Mouse (Mus musculus) retina, postnatal 1 day (tissue): ENCODE data around the gene Ttll1.

Source experiments
- DNase-seq: peaks from one replicate; pipeline ENCODE4 v3.0.0-alpha.2; 2012

Gene Ttll1

DNA sequence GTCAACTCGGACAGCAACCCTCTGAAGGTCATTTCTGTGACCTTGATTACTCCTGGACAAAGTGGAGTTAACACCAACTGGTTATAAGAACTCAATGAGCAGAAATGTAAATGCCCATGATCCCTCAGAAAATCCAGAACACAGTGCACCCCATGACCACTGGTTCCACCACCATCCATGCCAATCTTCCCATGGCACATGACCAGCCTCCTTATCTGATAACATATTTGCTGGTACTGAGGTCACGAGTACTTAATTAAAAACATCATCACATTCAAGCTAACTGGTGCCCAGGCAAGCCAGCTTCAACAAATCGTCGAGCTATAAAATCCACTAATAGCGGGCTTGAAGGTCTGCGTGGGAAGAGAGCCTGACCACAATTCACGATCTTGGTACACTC, 56.3 kb downstream of the Ttll1 start:
- DNase-seq, result no peak

DNA sequence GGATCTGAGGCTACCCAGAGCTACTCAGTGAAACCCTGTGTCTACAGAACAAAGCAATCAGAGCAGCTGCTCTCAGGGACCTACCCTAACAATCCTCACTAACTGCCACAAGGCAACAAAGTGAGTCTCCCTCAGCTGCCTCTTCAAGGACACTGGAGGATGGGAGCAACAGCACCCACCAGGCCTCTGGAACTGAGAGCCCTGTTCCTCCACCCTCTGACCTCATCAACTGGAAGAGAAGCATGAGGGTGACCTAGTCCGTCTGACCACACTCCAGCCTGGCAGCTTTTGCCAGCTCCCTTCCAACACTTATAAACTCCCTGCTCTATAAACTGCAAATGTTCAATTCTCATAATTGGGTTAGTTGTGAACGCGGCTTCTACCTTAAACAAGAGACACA, 56.8 kb downstream of the Ttll1 start:
- peak; percentile 28 for DNase-seq

DNA sequence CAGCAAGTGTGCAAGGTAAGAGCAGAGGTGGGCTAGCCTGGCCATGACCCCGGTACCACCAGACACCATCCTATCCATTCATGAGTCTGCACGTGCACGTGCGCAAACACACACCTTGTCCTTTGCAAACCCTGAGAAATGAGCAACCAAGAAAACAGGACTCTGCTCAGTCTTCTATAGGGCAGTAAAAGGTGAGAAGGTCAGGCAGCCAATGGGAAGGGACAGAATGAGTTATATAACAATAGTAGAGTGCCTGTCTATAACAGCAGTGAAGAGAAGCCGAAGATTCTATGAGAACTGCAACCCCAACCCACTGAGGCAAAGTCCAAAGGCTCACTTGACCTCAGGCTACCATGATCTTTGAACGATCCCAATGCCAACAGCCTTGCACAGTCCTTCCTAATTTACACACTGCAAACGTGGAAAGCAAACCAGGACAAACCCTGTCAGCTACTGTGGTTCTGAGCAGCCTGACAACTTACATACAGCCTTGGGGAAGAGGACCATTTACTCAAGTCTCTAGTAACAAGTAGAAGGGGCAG, 58.4 kb downstream of the Ttll1 start:
- DNase-seq, result no peak

DNA sequence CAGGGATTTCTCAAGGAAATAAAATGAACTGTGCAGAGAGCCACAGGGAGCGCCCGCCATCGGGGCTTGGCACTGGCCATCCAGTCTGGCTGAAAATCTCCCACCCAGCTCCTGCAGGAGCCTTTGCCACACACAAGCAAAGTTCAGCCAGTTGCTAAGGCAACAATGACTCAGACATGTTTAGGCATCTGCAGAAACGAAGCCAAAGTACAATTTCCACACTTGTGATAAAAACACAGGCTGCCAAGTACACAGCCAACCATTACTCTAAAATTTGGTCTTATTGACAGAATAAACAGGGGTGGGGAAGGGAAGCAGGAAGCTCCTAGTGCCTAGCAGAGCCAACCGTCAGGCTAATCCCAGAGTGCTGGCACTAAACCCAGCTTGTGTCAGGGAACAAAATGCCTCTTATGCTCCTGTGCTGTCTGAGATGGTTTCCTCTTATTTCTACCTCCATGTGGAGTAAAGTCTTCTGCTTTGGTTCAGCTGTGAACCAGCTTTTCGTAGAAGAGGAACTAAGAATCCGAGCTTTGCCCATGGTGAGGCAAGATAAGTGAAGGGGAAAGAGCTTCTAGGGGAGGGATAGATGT, 59.0 kb downstream of the Ttll1 start:
- DNase-seq, result no peak

DNA sequence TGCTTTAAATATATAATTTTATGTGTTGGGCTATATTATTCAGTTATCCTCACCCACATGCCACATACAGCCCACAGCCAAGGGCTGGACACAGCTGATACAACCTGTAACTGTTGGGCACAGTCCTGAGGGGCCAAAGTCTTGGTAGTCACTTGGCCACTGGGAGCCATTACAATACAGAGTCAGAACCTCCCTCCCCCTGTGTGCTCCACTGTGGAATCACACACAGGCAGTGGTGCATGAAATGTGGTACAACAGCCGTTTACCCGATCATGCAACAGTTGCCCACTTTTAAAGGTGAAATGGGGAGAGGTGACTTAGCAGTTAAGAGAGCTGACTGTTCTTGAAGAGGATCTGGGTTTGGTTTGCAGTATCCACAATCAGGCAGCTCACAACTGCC, 60.7 kb downstream of the Ttll1 start:
- no peak for DNase-seq

DNA sequence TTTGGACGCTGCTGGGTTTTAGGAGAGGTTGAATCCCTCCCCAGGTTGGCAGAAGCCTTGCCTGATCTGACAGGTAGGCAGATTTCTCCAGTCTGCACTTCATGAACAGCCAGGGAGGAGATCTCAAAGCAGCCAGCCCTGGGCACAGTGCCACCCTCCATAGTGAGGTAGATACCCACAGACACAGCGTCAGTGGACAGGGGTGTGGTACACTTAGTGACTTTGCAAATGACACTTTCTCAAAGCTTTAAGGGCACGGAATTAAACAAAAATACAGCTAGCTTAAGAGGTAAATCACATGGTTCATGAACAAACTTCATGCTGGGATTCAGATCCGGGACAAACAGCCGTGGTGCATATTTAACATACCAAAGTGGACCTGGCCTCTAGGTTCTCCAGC, 62.0 kb downstream of the Ttll1 start:
- DNase-seq, result no peak

DNA sequence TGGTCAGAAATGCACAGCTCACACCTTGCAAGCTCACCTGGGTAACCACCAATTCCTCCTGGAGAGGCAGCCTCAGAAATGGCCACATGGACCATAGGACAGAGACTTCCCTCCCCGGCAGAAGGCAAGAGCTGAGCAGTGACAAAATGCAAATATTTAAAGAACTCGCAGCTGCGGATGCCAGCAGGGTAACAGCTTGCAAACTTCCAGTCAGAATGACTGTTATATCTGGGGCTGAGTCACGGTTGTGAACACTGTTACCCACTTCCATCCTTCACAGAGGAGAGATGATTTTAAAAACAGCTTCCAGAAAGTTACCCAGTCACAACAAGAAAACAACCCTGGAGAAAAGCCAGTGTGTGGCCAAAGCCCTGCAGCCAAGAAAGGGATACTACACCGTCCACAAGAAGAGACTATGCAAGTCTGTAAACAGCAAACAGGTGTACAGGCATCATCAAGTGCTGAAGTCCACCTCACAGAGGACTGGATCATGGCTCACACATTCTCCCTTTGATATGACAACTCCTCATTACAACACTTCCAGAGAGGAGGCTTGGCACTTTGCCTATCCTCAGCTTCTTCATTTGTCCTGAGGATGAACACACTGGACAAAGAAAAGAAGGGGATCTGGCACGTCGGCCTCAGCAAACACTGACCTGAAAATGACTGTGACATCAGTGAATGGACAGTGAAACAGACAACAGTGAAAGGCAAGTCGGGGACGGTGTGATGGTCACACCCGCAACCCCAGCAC, 62.7 kb downstream of the Ttll1 start:
- DNase-seq, result no peak

DNA sequence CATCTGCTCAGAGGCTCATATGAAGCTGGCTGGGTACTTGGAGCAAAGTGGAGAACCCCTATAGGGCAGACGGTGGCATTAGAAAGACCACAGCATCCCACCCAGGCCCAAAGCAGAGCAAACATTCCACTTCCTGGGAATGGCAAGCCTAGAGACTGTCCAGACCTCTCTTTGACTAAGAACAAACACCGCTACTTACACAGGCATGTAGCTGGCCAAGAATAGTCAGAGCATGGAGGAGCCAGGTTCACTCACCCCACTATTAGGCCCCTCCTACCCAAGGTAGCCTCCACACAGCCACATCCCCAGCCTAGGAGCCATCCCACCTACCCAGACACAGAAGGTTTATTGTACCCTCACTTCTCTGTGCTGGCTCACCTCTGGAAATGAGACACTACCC, 64.8 kb downstream of the Ttll1 start:
- no peak for DNase-seq

DNA sequence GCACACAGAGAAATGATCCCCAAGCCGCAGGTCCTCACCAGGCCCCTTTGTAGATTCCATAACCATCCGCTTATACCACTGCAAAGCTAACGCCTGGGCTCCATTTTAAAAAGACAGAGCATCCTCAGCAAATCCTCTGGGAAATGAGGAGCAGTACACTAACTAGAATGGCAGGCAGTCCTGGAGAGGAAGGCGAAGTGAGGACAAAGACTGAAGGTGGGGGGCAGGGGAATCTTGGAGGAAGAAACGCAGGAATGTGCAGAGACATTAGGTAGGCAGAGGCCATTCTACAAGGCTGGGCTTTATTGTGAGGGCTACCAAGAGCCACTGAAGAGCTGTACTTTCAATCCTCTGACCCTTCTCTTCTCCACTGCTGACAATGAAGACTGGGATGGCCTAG, 65.3 kb downstream of the Ttll1 start:
- DNase-seq, result no peak

DNA sequence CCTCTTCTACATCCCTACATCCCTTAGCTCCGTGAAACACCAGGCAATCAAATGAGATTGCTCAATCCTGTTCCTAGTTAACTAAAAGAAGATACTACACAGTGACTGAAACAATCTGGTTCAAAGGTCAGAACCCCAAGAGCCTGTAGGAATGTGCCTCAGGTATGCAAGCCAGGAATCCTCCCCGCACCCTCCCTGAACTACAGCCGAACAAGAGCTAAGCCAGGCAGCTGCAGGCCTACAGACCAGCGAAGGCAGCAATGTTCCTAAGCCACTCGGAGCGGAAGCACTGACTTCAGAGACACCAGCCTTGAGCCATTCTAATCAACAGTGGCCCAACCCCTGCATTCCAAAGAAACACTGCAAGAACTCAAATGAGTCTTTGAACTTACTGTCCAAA, 66.3 kb downstream of the Ttll1 start:
- DNase-seq, result no peak

DNA sequence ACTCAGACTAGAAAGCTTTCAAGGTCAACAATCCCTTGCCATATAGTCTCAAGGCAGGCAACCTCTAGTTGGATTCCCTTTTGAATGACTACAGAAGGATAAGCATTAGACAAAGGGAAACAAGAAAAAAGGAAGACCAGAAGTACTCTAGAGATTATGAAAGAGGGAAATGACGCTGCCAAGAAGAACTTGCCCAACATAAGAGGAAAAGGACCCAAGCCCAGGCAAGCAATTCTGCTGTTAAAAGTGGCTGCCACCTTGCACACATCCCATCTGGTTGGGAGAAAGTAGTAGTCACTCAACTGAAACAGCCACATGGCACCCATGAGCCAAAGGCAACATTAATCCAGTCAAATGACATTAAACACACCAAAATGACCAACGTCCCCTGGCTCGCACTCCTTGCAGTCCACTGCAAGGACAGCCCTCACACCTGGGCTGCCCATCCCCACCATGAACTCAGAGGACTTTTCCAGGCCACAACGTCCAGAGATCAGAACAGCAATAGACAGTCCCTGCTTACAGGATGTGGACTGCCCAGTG, 68.1 kb downstream of the Ttll1 start:
- no peak for DNase-seq

DNA sequence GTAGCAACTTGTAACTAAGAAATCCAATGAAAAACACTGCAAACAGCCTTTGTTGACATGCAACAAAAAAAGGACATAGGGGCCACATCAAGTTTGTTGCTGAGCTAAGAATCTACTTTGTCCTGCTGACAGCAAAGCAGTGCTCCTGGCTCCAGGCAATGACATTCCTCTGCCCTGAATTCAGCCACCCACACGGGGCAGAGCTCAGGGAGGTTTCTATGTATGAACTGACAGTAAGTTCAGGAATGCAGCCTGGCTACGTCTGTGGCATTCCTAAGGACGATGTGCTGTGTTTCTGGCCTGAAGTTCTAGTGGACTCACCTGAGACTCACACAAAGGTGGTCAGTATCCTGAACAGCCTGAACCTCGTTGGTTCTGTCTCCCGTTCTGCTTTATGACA, 70.0 kb downstream of the Ttll1 start:
- DNase-seq, result no peak

DNA sequence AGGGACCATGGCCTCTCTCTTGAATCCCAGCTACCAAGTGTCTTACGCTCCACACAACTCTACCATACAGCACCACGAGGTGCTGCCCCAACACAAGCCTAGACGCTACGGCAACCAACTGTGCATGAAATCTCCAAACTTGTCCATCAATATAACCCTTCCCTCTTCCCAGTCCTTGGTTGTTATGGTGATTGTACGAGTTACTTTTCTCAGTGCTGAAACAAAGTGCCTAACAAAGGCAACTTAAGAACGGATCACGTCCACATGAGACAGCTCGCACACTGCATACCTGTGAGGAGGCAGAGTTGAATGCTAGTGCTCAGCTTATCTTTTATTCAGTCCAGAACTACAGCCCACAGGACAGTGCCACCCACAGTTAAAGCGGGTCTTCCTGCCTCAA, 74.2 kb downstream of the Ttll1 start:
- DNase-seq, result no peak

DNA sequence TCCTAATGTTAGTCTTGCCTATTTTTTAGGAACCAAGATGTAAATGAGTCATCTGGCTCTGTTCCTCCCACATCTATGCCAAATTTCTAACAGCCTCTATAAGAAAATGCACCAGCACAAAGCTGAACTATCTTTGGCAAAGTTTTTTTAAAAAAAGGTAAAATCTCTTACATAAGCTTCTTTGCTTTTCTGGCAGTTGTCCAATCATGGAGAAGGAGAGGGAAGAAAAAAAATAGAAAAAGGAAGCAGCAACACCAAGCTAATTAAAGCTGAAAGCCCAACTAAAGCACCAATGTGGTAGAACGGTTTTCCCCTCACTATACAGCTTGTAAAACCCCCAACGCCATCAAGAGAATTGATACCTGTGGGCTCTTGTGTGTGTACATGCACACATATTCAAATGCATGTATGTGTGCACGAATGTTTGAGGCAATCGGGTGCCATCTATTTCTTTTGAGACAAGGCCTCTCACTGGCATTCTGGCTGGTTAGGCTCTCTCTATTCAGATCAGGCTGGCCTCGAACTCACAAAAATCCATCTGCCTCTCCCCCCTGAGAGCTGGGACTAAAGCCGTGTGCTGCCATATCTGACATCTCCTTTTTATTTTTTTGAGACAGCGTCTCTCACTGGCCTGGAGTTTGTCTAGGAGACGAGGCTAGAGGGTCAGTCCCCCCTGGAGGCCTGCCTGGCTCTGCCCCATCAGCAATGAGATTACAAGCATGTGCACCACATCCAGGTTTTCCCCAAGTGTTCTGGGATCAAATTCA, 75.2 kb downstream of the Ttll1 start:
- no peak for DNase-seq

DNA sequence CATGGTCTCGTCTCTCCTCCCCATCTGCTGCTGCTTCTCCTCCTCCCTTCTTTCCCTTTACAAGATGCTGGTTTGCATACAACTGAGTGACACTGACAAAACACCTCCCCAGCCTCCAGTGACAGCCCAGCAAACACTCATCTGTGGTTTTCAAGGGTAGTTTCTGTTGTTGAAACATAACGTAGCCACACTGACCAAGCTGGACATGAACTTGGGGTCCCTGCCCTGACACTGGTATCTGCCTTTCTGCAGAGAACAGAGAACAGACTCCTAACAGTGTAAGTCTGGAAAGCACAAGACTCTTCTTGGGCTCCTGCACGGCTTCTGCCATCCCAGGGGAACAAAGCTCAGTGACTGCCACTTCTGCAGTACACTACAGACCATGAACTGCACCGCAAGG, 76.0 kb downstream of the Ttll1 start:
- no peak for DNase-seq
